Mouse (Mus musculus): ENCODE measurements around the gene Hist2h3b. TPM values are rescaled to one million over a fixed set of nuclear protein-coding genes. Genes with fewer than 3 reads are reported as not detected.
A peak's percentile ranks its signal among the peaks of the same experiment; 100 is the strongest.

The Hist2h3b gene
- total and polyA plus RNA-seq, 3 experiments, result 12.1 to 1,421 (median 39.4) TPM

DNA sequence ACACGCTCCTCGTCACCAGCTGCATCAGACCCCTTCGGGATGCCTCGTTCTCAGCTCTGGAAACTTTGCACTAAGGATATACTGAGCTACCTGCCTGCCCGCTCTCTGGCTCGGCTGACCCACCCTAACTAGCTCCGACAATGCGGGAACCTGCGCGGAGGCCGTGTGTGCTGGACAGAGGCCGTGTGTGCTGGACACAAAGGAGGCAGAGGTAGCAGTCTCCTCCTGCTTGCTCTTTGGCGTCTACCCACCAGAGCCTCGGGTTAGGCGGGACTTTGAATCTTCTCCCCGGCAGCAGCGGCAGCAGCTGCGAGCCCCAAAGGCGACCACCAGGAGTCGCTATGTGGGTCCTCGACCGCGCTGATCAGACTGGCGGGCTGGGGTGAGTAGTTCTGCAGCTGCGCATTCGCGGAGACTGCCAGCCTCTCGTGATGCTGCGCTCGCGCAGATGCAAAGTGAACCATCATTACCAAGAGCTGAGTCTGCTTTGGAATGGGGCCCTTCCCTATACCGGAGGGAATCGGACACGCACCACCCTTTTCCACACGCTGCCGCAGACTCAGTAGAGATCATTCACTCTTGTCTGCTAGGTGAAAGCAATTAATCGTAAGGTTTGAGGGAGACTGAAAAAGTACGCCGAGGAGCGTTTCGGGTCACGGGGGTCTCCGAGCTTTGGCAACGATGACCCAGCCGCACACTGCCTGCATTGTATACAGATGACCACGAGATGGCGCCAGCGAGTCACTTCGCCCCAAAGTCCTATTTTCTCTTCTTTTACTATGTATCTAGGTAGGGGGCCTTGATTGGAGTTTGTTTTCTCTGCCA is 9.6 kb downstream of the Hist2h3b start (continued):
- peak; percentile 75 for TF ChIP-seq TCF12 (IDR thresholded peaks at IDR 0.05; ENCODE audit: low read depth, low read length)
- TF ChIP-seq TBP (conservative IDR thresholded peaks at IDR 0.05; ENCODE audit: low read depth, low read length), result 0 out of 2 replicates have a peak, but pooled peaks have one; percentile 53
- TF ChIP-seq NELFE (IDR thresholded peaks at IDR 0.05; ENCODE audit: low read depth, low read length), result peak; percentile 51; the same call in 1 of the 2 replicates
- no peak for TF ChIP-seq RCOR1 (conservative IDR thresholded peaks at IDR 0.05; ENCODE audit: low read depth, low read length)
- TF ChIP-seq IRF4 (IDR thresholded peaks at IDR 0.05; ENCODE audit: low read depth, low read length), result peak; percentile 32; the same call in 1 of the 2 replicates
- TF ChIP-seq JUND (conservative IDR thresholded peaks at IDR 0.05; ENCODE audit: low read depth, low read length), result no peak
- 0 out of 2 replicates have a peak, but pooled peaks have one; percentile 16 for TF ChIP-seq MAZ (IDR thresholded peaks at IDR 0.05; ENCODE audit: low read depth, low read length)
- TF ChIP-seq ZNF384 (IDR thresholded peaks at IDR 0.05; ENCODE audit: low read depth, low read length), result 0 out of 2 replicates have a peak, but pooled peaks have one; percentile 3
- 0 out of 2 replicates have a peak, but pooled peaks have one; percentile 5 for TF ChIP-seq EP300 (IDR thresholded peaks at IDR 0.05; ENCODE audit: low read length)
- no peak for TF ChIP-seq USF1 (IDR thresholded peaks at IDR 0.05; ENCODE audit: low read depth, low read length)

DNA sequence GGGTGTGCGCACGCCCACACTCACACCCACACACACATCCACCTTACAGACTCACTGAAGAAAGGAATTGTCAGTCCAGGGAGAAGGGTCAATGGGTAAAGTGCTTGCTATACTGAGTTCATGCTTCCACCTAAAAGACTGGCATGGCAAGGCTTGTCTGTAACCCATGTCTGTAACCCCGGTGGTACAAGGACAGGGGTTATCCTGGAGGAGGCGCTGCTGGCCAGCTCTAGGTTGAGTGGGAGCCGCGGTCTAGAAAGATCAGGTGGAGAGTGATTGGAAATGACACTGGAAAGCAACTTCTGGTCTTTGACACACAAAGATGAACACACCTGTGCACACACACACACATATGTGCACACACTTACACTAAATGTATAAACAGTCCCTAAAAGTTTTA is 12.2 kb downstream of the Hist2h3b start:
- peaks cover 3% of the 10 kb centered on the region for H3K9me3 ChIP-seq (replicated peaks; ENCODE audit: low read length)
- in situ Hi-C loops (cut with MboI; ENCODE audit: low pct_ligation_motif_present, low pct_unique_long_range_greater_than_20kb, low sequenced_read_pairs) (loop anchor here (5.0 to 25.0 kb wide), 3 partner anchors 54 to 257 kb away; partner anchors contain the start of gene Hfe2), dilution Hi-C loops (cut with MboI; ENCODE audit: extremely low pct_ligation_motif_present, extremely low pct_unique_long_range_greater_than_20kb, low sequenced_read_pairs) (no loop called here)

DNA sequence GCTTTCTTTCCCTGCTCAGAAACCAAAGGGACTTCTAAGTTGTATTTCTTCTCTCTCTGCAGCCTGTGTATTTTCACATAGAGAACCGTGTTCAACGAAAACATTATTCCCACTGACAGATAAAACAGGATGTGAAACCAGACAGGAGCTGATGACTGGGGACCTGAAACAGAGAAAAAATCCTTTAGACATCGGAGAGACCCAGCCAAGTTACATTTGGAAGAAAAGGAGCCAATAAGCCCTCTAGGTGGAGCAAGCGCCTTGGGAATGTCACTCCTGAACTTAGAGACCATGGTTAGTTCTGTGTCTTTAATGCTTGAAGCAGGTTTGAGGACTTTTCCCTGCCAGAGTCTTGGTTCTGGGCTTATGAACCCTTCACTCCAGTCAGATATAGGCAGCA is 16.0 kb downstream of the Hist2h3b start:
- H3K9me3 ChIP-seq (replicated peaks; ENCODE audit: low read length), result peaks cover 7% of the 10 kb centered on the region
- DNase-seq (ENCODE audit: extremely low read depth), result peak; percentile 45

More for the DNA sequence above, 12.2 kb downstream of the Hist2h3b start:
- no peak for DNase-seq (ENCODE audit: extremely low read depth)
- H3K79me2 ChIP-seq (replicated peaks; ENCODE audit: control insufficient read depth, extremely low read depth, insufficient read depth, poor library complexity, severe bottlenecking), result no peaks in the 10 kb centered on the region
- H3K27ac ChIP-seq (ENCODE audit: insufficient read depth, low read depth), result no peak overlapping the region
- no peak overlapping the region for H3K9ac ChIP-seq (ENCODE audit: insufficient read depth, low read depth)
- peaks cover 0 to 18% of the 10 kb centered on the region in 2 experiments; a peak in 2 of 4 replicates for H3K4me1 ChIP-seq (ENCODE audit: control insufficient read depth in 1 of 2, insufficient read depth in 2 of 2)
- H3K27me3 ChIP-seq (replicated peaks), result peaks cover 21% of the 10 kb centered on the region
- H3K36me3 ChIP-seq (replicated peaks in 1 of 2; ENCODE audit: control insufficient read depth in 1 of 2, insufficient read depth in 1 of 2, low read length in 1 of 2), result no peaks in the 10 kb centered on the region
- H3K4me2 ChIP-seq (ENCODE audit: insufficient read depth, low read depth, poor library complexity, severe bottlenecking), result no peak overlapping the region
- TF ChIP-seq RAD21 (IDR thresholded peaks at IDR 0.05; ENCODE audit: low read depth, low read length) (peak; percentile 42), CTCF (conservative IDR thresholded peaks at IDR 0.05 in 1 of 2, IDR thresholded peaks at IDR 0.05 in 1 of 2; ENCODE audit: low read depth in 2 of 2, low read length in 2 of 2) (peak in 1 of 2 experiments; percentile 47; a peak in 2 of 4 replicates), MAX (IDR thresholded peaks at IDR 0.05; ENCODE audit: low read length) (no peak)
- H3K4me3 ChIP-seq (replicated peaks in 1 of 3; ENCODE audit: low read depth in 2 of 3, low read length in 2 of 3, poor library complexity in 1 of 3), result no peak overlapping the region

More for the DNA sequence above, 16.0 kb downstream of the Hist2h3b start:
- Histone ChIP-seq H3K27me3 (replicated peaks) (peaks cover 25% of the 10 kb centered on the region), H3K9ac (ENCODE audit: insufficient read depth, low read depth) (no peak overlapping the region), H3K36me3 (replicated peaks in 1 of 2; ENCODE audit: control insufficient read depth in 1 of 2, insufficient read depth in 1 of 2, low read length in 1 of 2) (no peaks in the 10 kb centered on the region), H3K27ac (ENCODE audit: insufficient read depth, low read depth) (no peak overlapping the region), H3K4me3 (replicated peaks in 1 of 3; ENCODE audit: low read depth in 2 of 3, low read length in 2 of 3, poor library complexity in 1 of 3) (no peak overlapping the region), H3K79me2 (replicated peaks; ENCODE audit: control insufficient read depth, extremely low read depth, insufficient read depth, poor library complexity, severe bottlenecking) (no peaks in the 10 kb centered on the region), H3K4me1 (ENCODE audit: control insufficient read depth in 1 of 2, insufficient read depth in 2 of 2) (peaks cover 0 to 6% of the 10 kb centered on the region in 2 experiments; a peak in 2 of 4 replicates), H3K4me2 (ENCODE audit: insufficient read depth, low read depth, poor library complexity, severe bottlenecking) (peak overlapping the region; percentile 30; the same call in 1 of the 2 replicates)
- no peak for TF ChIP-seq CHD2 (IDR thresholded peaks at IDR 0.05; ENCODE audit: low read length)
- TF ChIP-seq SIN3A (IDR thresholded peaks at IDR 0.05; ENCODE audit: low read length), result 0 out of 2 replicates have a peak, but pooled peaks have one; percentile 46
- TF ChIP-seq UBTF (IDR thresholded peaks at IDR 0.05; ENCODE audit: low read depth, low read length), result no peak
- TF ChIP-seq JUND (conservative IDR thresholded peaks at IDR 0.05; ENCODE audit: low read depth, low read length), result no peak
- no peak for TF ChIP-seq ELF1 (IDR thresholded peaks at IDR 0.05; ENCODE audit: low read depth, low read length)
- TF ChIP-seq SMC3 (IDR thresholded peaks at IDR 0.05; ENCODE audit: low read depth, low read length), result peak; percentile 42
- peak; percentile 67 for TF ChIP-seq EP300 (IDR thresholded peaks at IDR 0.05; ENCODE audit: low read length)
- peak; percentile 77 for TF ChIP-seq RAD21 (IDR thresholded peaks at IDR 0.05; ENCODE audit: low read depth, low read length)
- TF ChIP-seq ZC3H11A (IDR thresholded peaks at IDR 0.05; ENCODE audit: low read depth, low read length), result no peak
- 0 out of 2 replicates have a peak, but pooled peaks have one; percentile 12 for TF ChIP-seq ZNF384 (IDR thresholded peaks at IDR 0.05; ENCODE audit: low read depth, low read length)
- TF ChIP-seq MAFK (IDR thresholded peaks at IDR 0.05; ENCODE audit: insufficient replicate concordance, low read length), result no peak
- TF ChIP-seq BHLHE40 (IDR thresholded peaks at IDR 0.05; ENCODE audit: low read depth, low read length), result no peak
- TF ChIP-seq USF1 (IDR thresholded peaks at IDR 0.05; ENCODE audit: low read depth, low read length), result no peak
- TF ChIP-seq MAX (IDR thresholded peaks at IDR 0.05; ENCODE audit: low read length), result no peak
- TF ChIP-seq E2F4 (IDR thresholded peaks at IDR 0.05; ENCODE audit: insufficient replicate concordance, low read depth, low read length), result no peak
- TF ChIP-seq PAX5 (IDR thresholded peaks at IDR 0.05; ENCODE audit: low read length), result no peak
- peak in 1 of 2 experiments; percentile 72; a peak in 2 of 4 replicates for TF ChIP-seq CTCF (conservative IDR thresholded peaks at IDR 0.05 in 1 of 2, IDR thresholded peaks at IDR 0.05 in 1 of 2; ENCODE audit: low read depth in 2 of 2, low read length in 2 of 2)
- no peak for TF ChIP-seq RCOR1 (conservative IDR thresholded peaks at IDR 0.05; ENCODE audit: low read depth, low read length)
- no peak for TF ChIP-seq HCFC1 (IDR thresholded peaks at IDR 0.05; ENCODE audit: low read depth, low read length)
- TF ChIP-seq USF2 (conservative IDR thresholded peaks at IDR 0.05; ENCODE audit: low read depth, low read length), result no peak
- peak; percentile 78 for TF ChIP-seq IRF4 (IDR thresholded peaks at IDR 0.05; ENCODE audit: low read depth, low read length)
- in situ Hi-C loops (cut with MboI; ENCODE audit: low pct_ligation_motif_present, low pct_unique_long_range_greater_than_20kb, low sequenced_read_pairs), result loop anchor here (5.0 to 25.0 kb wide), 3 partner anchors 50 to 253 kb away; partner anchors contain the start of gene Hfe2
- dilution Hi-C loops (cut with MboI; ENCODE audit: extremely low pct_ligation_motif_present, extremely low pct_unique_long_range_greater_than_20kb, low sequenced_read_pairs), result no loop called here

All from CH12.LX (cell line).